Mouse (Mus musculus) frontal cortex, adult (tissue): ENCODE measurements around the gene Spin2-ps6.
"Not testable (repeated sequence)": the region's sequence is repeated elsewhere in the genome, so short reads cannot be mapped to it uniquely, and the experiment has no call there.

Experiments
- ATAC-seq: cut with Nextera tagmentation; 2 replicates; pipeline ENCODE4 v1.9.2; 2017; ENCODE audit warnings: mild to moderate bottlenecking, moderate library complexity, mixed read lengths; ENCODE audit not compliant: low TSS enrichment

Spin2-ps6 gene

DNA sequence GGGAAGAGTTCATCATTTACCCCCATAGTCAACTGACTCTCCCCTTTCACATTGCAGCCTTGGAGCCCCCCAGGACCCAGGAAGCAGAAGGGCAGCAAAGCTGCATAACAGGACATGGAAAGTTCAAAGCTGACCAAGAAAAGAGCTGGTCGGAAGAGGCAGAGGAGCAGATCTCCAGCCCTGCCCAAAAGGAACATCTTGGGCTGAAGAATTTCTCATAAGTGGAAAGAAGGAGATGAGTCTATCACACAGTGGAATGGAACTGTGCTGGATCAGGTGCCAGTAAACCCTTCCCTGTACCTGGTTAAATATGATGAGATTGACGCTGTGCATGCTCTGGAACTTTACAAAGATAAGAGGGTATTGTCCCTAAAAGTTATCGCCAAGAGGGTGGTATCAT is at the start of gene Spin2-ps6:
Spin2-ps6 (plus strand) TSS at position 301 of the 400 bp plus-strand sequence.
- not testable (repeated sequence) for ATAC-seq
